Mouse (Mus musculus): Measurements from ENCODE around the gene Ppfibp1.

Gene Ppfibp1

GRCm38 (mm10) chr6:146881896-146882770 is 6.2 kb upstream of the Ppfibp1 start:
- DNase-seq (ENCODE audit: low spot score in 2 of 2) = no peak

GRCm38 (mm10) chr6:146883426-146883825 is 4.9 kb upstream of the Ppfibp1 start:
- peak in 1 of 2 experiments; percentile 31 for DNase-seq (ENCODE audit: low spot score in 2 of 2)

- DNase-seq (ENCODE audit: low spot score in 2 of 2) = no peak
Observed at GRCm38 (mm10) chr6:146884171-146884570, 4.1 kb upstream of the Ppfibp1 start.

- DNase-seq (ENCODE audit: low spot score in 2 of 2) = no peak
Observed at GRCm38 (mm10) chr6:146884851-146885250, 3.4 kb upstream of the Ppfibp1 start.

- DNase-seq (ENCODE audit: low spot score in 2 of 2) = no peak
Observed at GRCm38 (mm10) chr6:146888660-146889490, 588 bp downstream of the Ppfibp1 start.

- DNase-seq (ENCODE audit: low spot score in 2 of 2) = no peak
Observed at GRCm38 (mm10) chr6:146890215-146890614, 1.9 kb downstream of the Ppfibp1 start.

GRCm38 (mm10) chr6:146890633-146891032 is 2.3 kb downstream of the Ppfibp1 start:
- no peak for DNase-seq (ENCODE audit: low spot score in 2 of 2)

- DNase-seq (ENCODE audit: low spot score in 2 of 2) = no peak
Observed at GRCm38 (mm10) chr6:146893890-146894289, 5.6 kb downstream of the Ppfibp1 start.

- DNase-seq (ENCODE audit: low spot score in 2 of 2) = no peak
Observed at GRCm38 (mm10) chr6:146898709-146899108, 10.4 kb downstream of the Ppfibp1 start.

GRCm38 (mm10) chr6:146899647-146900046 is 11.4 kb downstream of the Ppfibp1 start:
- no peak for DNase-seq (ENCODE audit: low spot score in 2 of 2)

GRCm38 (mm10) chr6:146901929-146902328 is 13.6 kb downstream of the Ppfibp1 start:
- no peak for DNase-seq (ENCODE audit: low spot score in 2 of 2)

- DNase-seq (ENCODE audit: low spot score in 2 of 2) = no peak
Observed at GRCm38 (mm10) chr6:146903632-146904031, 15.3 kb downstream of the Ppfibp1 start.

GRCm38 (mm10) chr6:146904707-146905106 is 16.4 kb downstream of the Ppfibp1 start:
- no peak for DNase-seq (ENCODE audit: low spot score in 2 of 2)

- DNase-seq (ENCODE audit: low spot score in 2 of 2) = no peak
Observed at GRCm38 (mm10) chr6:146906000-146906786, 17.9 kb downstream of the Ppfibp1 start.

- DNase-seq (ENCODE audit: low spot score in 2 of 2) = no peak
Observed at GRCm38 (mm10) chr6:146907061-146907794, 18.9 kb downstream of the Ppfibp1 start.

GRCm38 (mm10) chr6:146907795-146908190 is 19.5 kb downstream of the Ppfibp1 start:
- DNase-seq (ENCODE audit: low spot score in 2 of 2) = no peak

- no peak for DNase-seq (ENCODE audit: low spot score in 2 of 2)
Observed at GRCm38 (mm10) chr6:146908801-146909200, 20.5 kb downstream of the Ppfibp1 start.

GRCm38 (mm10) chr6:146909725-146910489 is 21.6 kb downstream of the Ppfibp1 start:
- DNase-seq (ENCODE audit: low spot score in 2 of 2) = no peak

GRCm38 (mm10) chr6:146910801-146911200 is 22.5 kb downstream of the Ppfibp1 start:
- no peak for DNase-seq (ENCODE audit: low spot score in 2 of 2)

GRCm38 (mm10) chr6:146912835-146913488 is 24.7 kb downstream of the Ppfibp1 start:
- no peak for DNase-seq (ENCODE audit: low spot score in 2 of 2)
